Mouse (Mus musculus) neural tube, embryonic 15.5 days (tissue): ENCODE results near the gene C530008M17Rik. TPM values are rescaled to one million over a fixed set of nuclear protein-coding genes. Genes with fewer than 3 reads are reported as not detected.

ENCODE experiments used
- ATAC-seq: fragments of 200-750 bp; cut with Nextera tagmentation; 2 replicates; pipeline ENCODE4 v1.8.0; 2017; ENCODE audit warnings: mild to moderate bottlenecking, moderate TSS enrichment, moderate library complexity; ENCODE audit not compliant: low FRiP score
- H3K27ac ChIP-seq: fragments of 300-500 bp; sonication (generic); replicated peaks from 2 replicates; pipeline ENCODE4 v1.5.1; 2015; ENCODE audit warnings: mild to moderate bottlenecking, inconsistent platforms
- H3K27me3 ChIP-seq: fragments of 300-500 bp; sonication (generic); replicated peaks from 2 replicates; pipeline ENCODE4 v1.6.1; 2015; ENCODE audit warnings: inconsistent platforms
- H3K36me3 ChIP-seq: fragments of 300-500 bp; sonication (generic); 2 replicates; pipeline ENCODE4 v1.6.1; 2015; ENCODE audit warnings: inconsistent platforms
- H3K4me1 ChIP-seq: fragments of 300-500 bp; sonication (generic); 2 replicates; pipeline ENCODE4 v1.6.1; 2015; ENCODE audit warnings: inconsistent platforms
- H3K4me2 ChIP-seq: fragments of 300-500 bp; sonication (generic); 2 replicates; pipeline ENCODE4 v1.6.1; 2015; ENCODE audit warnings: inconsistent platforms, mild to moderate bottlenecking, moderate library complexity
- H3K4me3 ChIP-seq: fragments of 300-500 bp; sonication (generic); replicated peaks from 2 replicates; pipeline ENCODE4 v1.5.1; 2015; ENCODE audit warnings: mild to moderate bottlenecking, inconsistent platforms
- H3K9ac ChIP-seq: fragments of 300-500 bp; sonication (generic); replicated peaks from 2 replicates; pipeline ENCODE4 v1.6.1; 2015; ENCODE audit warnings: mild to moderate bottlenecking, inconsistent platforms
- H3K9me3 ChIP-seq: fragments of 300-500 bp; sonication (generic); replicated peaks from 2 replicates; pipeline ENCODE4 v1.6.1; 2016; ENCODE audit warnings: inconsistent platforms
- WGBS: fragments of 180-500 bp; shearing (Covaris S2); methylation state at CpG from one replicate; pipeline ENCODE4 v1.1.7; 2015; ENCODE audit warnings: mixed read lengths; 5-methylcytosine and 5-hydroxymethylcytosine counted together
- polyA plus RNA-seq: library from polyadenylated mRNA; unstranded; fragments of >200 nt; fragmentation: Nextera tagmentation; extraction: Ambion mirVana; gene quantifications from 2 replicates; pipeline ENCODE4 v1.2.1, GENCODE M21; 2015

The C530008M17Rik gene
- polyA plus RNA-seq, 1 experiment from 2014 or later: 57.1 TPM

- Histone ChIP-seq H3K27me3 (no peaks in the 10 kb centered on the region), H3K27ac (no peak overlapping the region), H3K36me3 (no peaks in the 10 kb centered on the region), H3K9ac (no peak overlapping the region), H3K4me2 (no peak overlapping the region), H3K9me3 (no peaks in the 10 kb centered on the region), H3K4me3 (no peak overlapping the region), H3K4me1 (peaks cover 15% of the 10 kb centered on the region)
- no peak for ATAC-seq
- 71% methylated on average over 5 of the region's 5 CpGs for WGBS
Observed at GRCm38 (mm10) chr5:76690177-76690593, 33.9 kb downstream of the C530008M17Rik start.

GRCm38 (mm10) chr5:76691251-76691650, 34.9 kb downstream of the C530008M17Rik start:
- Histone ChIP-seq H3K36me3 (no peaks in the 10 kb centered on the region), H3K4me2 (no peak overlapping the region), H3K4me1 (peaks cover 15% of the 10 kb centered on the region), H3K9me3 (no peaks in the 10 kb centered on the region), H3K4me3 (no peak overlapping the region), H3K27ac (no peak overlapping the region), H3K9ac (no peak overlapping the region), H3K27me3 (no peaks in the 10 kb centered on the region)
- WGBS: 61% methylated on average over 5 of the region's 5 CpGs
- ATAC-seq: no peak

GRCm38 (mm10) chr5:76691706-76692424, 35.6 kb downstream of the C530008M17Rik start:
- 53% methylated on average over 12 of the region's 12 CpGs for WGBS
- no peak overlapping the region for H3K4me3 ChIP-seq
- H3K27ac ChIP-seq: no peak overlapping the region
- ATAC-seq: no peak
- peaks cover 15% of the 10 kb centered on the region for H3K4me1 ChIP-seq
- no peaks in the 10 kb centered on the region for H3K36me3 ChIP-seq
- H3K9ac ChIP-seq: no peak overlapping the region
- no peak overlapping the region for H3K4me2 ChIP-seq
- H3K27me3 ChIP-seq: no peaks in the 10 kb centered on the region
- H3K9me3 ChIP-seq: no peaks in the 10 kb centered on the region

GRCm38 (mm10) chr5:76697536-76697935, 41.2 kb downstream of the C530008M17Rik start:
- Histone ChIP-seq H3K4me1 (peaks cover 42% of the 10 kb centered on the region), H3K27ac (no peak overlapping the region), H3K27me3 (no peaks in the 10 kb centered on the region), H3K4me3 (no peak overlapping the region), H3K9ac (no peak overlapping the region), H3K9me3 (no peaks in the 10 kb centered on the region), H3K4me2 (no peak overlapping the region), H3K36me3 (no peaks in the 10 kb centered on the region)
- 39% methylated on average over 7 of the region's 7 CpGs for WGBS
- ATAC-seq: no peak

GRCm38 (mm10) chr5:76698187-76698586, 41.9 kb downstream of the C530008M17Rik start:
- no peak overlapping the region for H3K27ac ChIP-seq
- H3K4me2 ChIP-seq: no peak overlapping the region
- H3K4me3 ChIP-seq: no peak overlapping the region
- H3K9ac ChIP-seq: no peak overlapping the region
- H3K36me3 ChIP-seq: no peaks in the 10 kb centered on the region
- 15% methylated on average over 2 of the region's 2 CpGs for WGBS
- H3K9me3 ChIP-seq: no peaks in the 10 kb centered on the region
- H3K27me3 ChIP-seq: no peaks in the 10 kb centered on the region
- ATAC-seq: no peak
- H3K4me1 ChIP-seq: peaks cover 48% of the 10 kb centered on the region

GRCm38 (mm10) chr5:76701127-76701853, 45.0 kb downstream of the C530008M17Rik start:
- Histone ChIP-seq H3K4me1 (peaks cover 54% of the 10 kb centered on the region), H3K36me3 (no peaks in the 10 kb centered on the region), H3K9me3 (no peaks in the 10 kb centered on the region), H3K27me3 (no peaks in the 10 kb centered on the region), H3K4me2 (no peak overlapping the region), H3K27ac (no peak overlapping the region), H3K9ac (no peak overlapping the region), H3K4me3 (no peak overlapping the region)
- whole genome bisulfite sequencing: 65% methylated on average over 13 of the region's 13 CpGs
- ATAC-seq: no peak

- ATAC-seq: peak; percentile 14; the same call in 1 of the 2 replicates
- Histone ChIP-seq H3K36me3 (no peaks in the 10 kb centered on the region), H3K27me3 (no peaks in the 10 kb centered on the region), H3K9ac (no peak overlapping the region), H3K4me1 (peaks cover 58% of the 10 kb centered on the region), H3K9me3 (no peaks in the 10 kb centered on the region), H3K27ac (0 out of 2 replicates have a peak overlapping the region, but pooled peaks have one; percentile 4), H3K4me3 (no peak overlapping the region), H3K4me2 (peak overlapping the region; percentile 25; the same call in 1 of the 2 replicates)
- WGBS: 46% methylated on average over 9 of the region's 9 CpGs
Observed at GRCm38 (mm10) chr5:76702104-76702503, 45.8 kb downstream of the C530008M17Rik start.

- Histone ChIP-seq H3K36me3 (no peaks in the 10 kb centered on the region), H3K27me3 (no peaks in the 10 kb centered on the region), H3K9ac (no peak overlapping the region), H3K4me2 (peak overlapping the region; percentile 25), H3K9me3 (no peaks in the 10 kb centered on the region), H3K27ac (0 out of 2 replicates have a peak overlapping the region, but pooled peaks have one; percentile 4), H3K4me3 (no peak overlapping the region), H3K4me1 (peaks cover 54% of the 10 kb centered on the region)
- no peak for ATAC-seq
- WGBS: 40% methylated on average over 12 of the region's 12 CpGs
Observed at GRCm38 (mm10) chr5:76702646-76703045, 46.3 kb downstream of the C530008M17Rik start.

- Histone ChIP-seq H3K36me3 (no peaks in the 10 kb centered on the region), H3K4me2 (no peak overlapping the region), H3K9ac (no peak overlapping the region), H3K4me3 (no peak overlapping the region), H3K4me1 (peaks cover 49% of the 10 kb centered on the region), H3K27ac (peak overlapping the region; percentile 67), H3K27me3 (no peaks in the 10 kb centered on the region), H3K9me3 (no peaks in the 10 kb centered on the region)
- 55% methylated on average over 11 of the region's 11 CpGs for WGBS
- no peak for ATAC-seq
Observed at GRCm38 (mm10) chr5:76705307-76706173, 49.2 kb downstream of the C530008M17Rik start.

- Histone ChIP-seq H3K9me3 (no peaks in the 10 kb centered on the region), H3K9ac (no peak overlapping the region), H3K4me1 (peaks cover 35% of the 10 kb centered on the region), H3K4me2 (no peak overlapping the region), H3K27me3 (no peaks in the 10 kb centered on the region), H3K27ac (no peak overlapping the region), H3K36me3 (no peaks in the 10 kb centered on the region), H3K4me3 (no peak overlapping the region)
- WGBS: 91% methylated on average over 3 of the region's 3 CpGs
- no peak for ATAC-seq
Observed at GRCm38 (mm10) chr5:76707072-76707471, 50.8 kb downstream of the C530008M17Rik start.

GRCm38 (mm10) chr5:76708004-76708403, 51.7 kb downstream of the C530008M17Rik start:
- peaks cover 28% of the 10 kb centered on the region for H3K4me1 ChIP-seq
- no peaks in the 10 kb centered on the region for H3K36me3 ChIP-seq
- H3K4me3 ChIP-seq: no peak overlapping the region
- no peak overlapping the region for H3K4me2 ChIP-seq
- no peaks in the 10 kb centered on the region for H3K27me3 ChIP-seq
- H3K27ac ChIP-seq: 0 out of 2 replicates have a peak overlapping the region, but pooled peaks have one; percentile 18
- 73% methylated on average over 15 of the region's 15 CpGs for WGBS
- no peak for ATAC-seq
- H3K9ac ChIP-seq: no peak overlapping the region
- H3K9me3 ChIP-seq: no peaks in the 10 kb centered on the region
